Mouse (Mus musculus) kidney, adult 2 months (tissue): ENCODE measurements at regions not wholly inside any gene's neighbourhood (a gene's known extent, or its start where the extent isn't known, plus 50 kb on each side); places are given as distances from the start of the nearest gene placed in this dataset.

Experiments used
- DNase-seq: peaks from one replicate; pipeline ENCODE4 v3.0.0; 2021
- H3K27ac ChIP-seq: fragments of 200-500 bp; 2 replicates; pipeline ENCODE4 v1.5.1; 2012; ENCODE audit warnings: low read depth, low read length, control low read depth, inconsistent platforms; ENCODE audit not compliant: insufficient read depth
- H3K27me3 ChIP-seq: fragments of 200-500 bp; replicated peaks from 2 replicates; pipeline ENCODE4 v1.6.1; 2012; ENCODE audit warnings: mild to moderate bottlenecking, moderate library complexity, low read length, inconsistent platforms; ENCODE audit not compliant: control insufficient read depth, insufficient read depth
- H3K36me3 ChIP-seq: fragments of 200-500 bp; 2 replicates; pipeline ENCODE4 v1.6.1; 2012; ENCODE audit warnings: mild to moderate bottlenecking, moderate library complexity, low read length, inconsistent platforms; ENCODE audit not compliant: control insufficient read depth, insufficient read depth
- H3K4me1 ChIP-seq: fragments of 200-500 bp; 2 replicates; pipeline ENCODE4 v1.6.1; 2011; ENCODE audit warnings: low read length; ENCODE audit not compliant: control insufficient read depth, insufficient read depth
- H3K4me3 ChIP-seq: fragments of 200-500 bp; 2 replicates; pipeline ENCODE4 v1.5.1; 2011; ENCODE audit warnings: mild to moderate bottlenecking, low read depth, low read length, control low read depth; ENCODE audit not compliant: insufficient read depth
- CTCF ChIP-seq: fragments of 200-500 bp; conservative IDR thresholded peaks from 2 replicates; pipeline ENCODE4 v1.5.1; 2011; ENCODE audit warnings: low read depth, mild to moderate bottlenecking, control low read depth, low read length, moderate library complexity, mixed read lengths; ENCODE audit not compliant: insufficient read depth, insufficient read length
- POLR2A ChIP-seq: fragments of 200-500 bp; IDR thresholded peaks from one replicate; pipeline ENCODE4 v1.6.1; 2011; ENCODE audit warnings: low read depth, low read length, control low read depth
- WGBS: fragments of 180-500 bp; shearing (Covaris S2); methylation state at CpG from one replicate; pipeline ENCODE4 v1.1.7; 2018; 5-methylcytosine and 5-hydroxymethylcytosine counted together

DNA sequence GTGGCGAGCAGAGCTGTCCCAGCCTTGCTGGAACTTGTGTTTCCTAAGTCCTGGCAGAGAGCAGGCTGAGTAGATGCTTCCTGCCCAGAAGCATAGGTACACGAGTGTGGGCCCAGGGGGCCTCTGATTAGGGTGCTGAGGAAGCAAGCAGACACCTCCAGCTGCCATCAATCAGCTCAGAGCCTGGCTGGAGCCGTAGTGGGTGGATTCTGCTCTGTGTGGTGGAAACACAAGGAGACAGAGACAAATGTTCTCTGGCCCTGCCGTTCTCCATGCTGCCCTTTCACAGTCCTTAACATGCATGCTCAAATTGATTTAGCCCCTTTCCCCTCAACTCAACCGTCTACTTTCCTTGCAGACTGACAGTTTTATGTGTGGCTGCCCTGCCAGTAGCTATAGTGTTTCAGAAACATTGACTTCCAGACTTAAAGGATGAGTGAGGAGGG is 182.5 kb upstream of the Gm5148 start:
- no peak for TF ChIP-seq CTCF
- no peak for TF ChIP-seq POLR2A
- Histone ChIP-seq H3K36me3 (no peaks in the 10 kb centered on the region), H3K4me3 (no peak overlapping the region), H3K4me1 (peaks cover 12% of the 10 kb centered on the region), H3K27me3 (no peaks in the 10 kb centered on the region), H3K27ac (peak overlapping the region; percentile 80; the same call in 1 of the 2 replicates)
- WGBS = 36% methylated on average over 5 of the region's 5 CpGs
- peak; percentile 87 for DNase-seq

DNA sequence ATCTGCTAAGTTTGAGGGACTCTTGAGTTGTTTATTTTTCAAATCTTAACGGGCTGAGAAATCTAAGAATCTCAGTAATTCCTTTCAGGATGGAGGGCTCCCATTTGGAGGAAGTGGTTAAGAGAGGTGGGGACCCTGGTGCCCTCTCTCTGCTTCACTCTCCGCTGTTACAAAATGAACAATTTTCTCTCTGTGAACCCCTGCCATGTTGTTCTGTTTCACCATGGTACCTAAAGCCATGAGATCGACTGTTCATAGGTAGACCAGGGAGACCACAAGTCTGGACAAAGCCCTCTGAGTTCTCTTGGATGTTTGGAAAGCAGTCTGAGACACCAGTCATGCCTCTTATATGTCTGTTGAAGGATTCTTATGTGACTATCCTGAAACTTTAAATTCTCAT is 179.9 kb upstream of the Gm5148 start:
- Histone ChIP-seq H3K27ac (no peak overlapping the region), H3K36me3 (no peaks in the 10 kb centered on the region), H3K4me1 (peaks cover 12% of the 10 kb centered on the region), H3K27me3 (no peaks in the 10 kb centered on the region), H3K4me3 (no peak overlapping the region)
- 84% methylated on average over 3 of the region's 3 CpGs for WGBS
- TF ChIP-seq CTCF = no peak
- TF ChIP-seq POLR2A = no peak
- no peak for DNase-seq

DNA sequence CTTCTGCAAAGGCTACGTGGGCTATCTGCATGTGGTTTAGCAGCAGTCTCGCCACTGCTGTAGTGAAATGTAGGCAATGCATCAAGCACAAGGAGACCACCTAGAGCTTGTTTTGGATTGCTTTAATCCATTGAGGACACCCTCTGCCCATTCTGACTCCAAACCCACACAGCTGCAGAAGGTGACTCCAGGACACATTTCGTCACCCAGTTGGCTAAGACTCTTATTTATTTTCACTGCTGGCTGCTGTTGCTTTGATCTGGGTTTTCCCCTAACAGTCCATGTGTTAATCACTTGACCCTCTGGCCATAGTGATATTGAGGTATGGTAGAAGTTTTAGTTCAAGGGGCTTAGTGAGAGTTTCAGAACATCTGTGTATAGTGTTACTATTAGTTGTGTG is 179.2 kb upstream of the Gm5148 start:
- H3K36me3 ChIP-seq = no peaks in the 10 kb centered on the region
- TF ChIP-seq POLR2A = no peak
- no peak for TF ChIP-seq CTCF
- H3K27ac ChIP-seq = no peak overlapping the region
- 91% methylated on average over 3 of the region's 3 CpGs for WGBS
- no peak for DNase-seq
- H3K4me3 ChIP-seq = no peak overlapping the region
- peaks cover 10% of the 10 kb centered on the region for H3K4me1 ChIP-seq
- no peaks in the 10 kb centered on the region for H3K27me3 ChIP-seq

DNA sequence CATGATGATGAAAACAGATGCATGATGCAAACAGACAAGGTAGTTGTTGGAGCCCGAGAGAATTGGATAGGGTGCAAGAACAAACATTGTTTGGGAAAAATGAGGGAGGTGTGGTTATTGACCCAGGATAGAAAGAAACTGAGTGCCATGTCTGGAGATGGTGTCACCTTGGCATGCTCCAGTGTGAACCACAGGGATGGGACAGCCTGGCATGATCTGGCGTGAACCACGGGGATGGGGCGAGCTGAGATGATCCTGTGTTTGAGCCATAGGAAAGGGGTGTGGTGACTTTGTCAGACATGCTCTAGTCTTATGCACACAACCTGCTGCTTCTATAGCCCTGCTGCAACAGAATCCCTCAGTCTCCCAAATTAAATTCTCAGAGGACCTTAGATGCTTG is 178.7 kb upstream of the Gm5148 start:
- Histone ChIP-seq H3K4me1 (peaks cover 6% of the 10 kb centered on the region), H3K27me3 (no peaks in the 10 kb centered on the region), H3K36me3 (no peaks in the 10 kb centered on the region), H3K4me3 (no peak overlapping the region), H3K27ac (no peak overlapping the region)
- no peak for DNase-seq
- TF ChIP-seq POLR2A (no peak), CTCF (no peak)
- WGBS = 92% methylated on average over 4 of the region's 4 CpGs

- H3K27ac ChIP-seq = no peak overlapping the region
- no peaks in the 10 kb centered on the region for H3K27me3 ChIP-seq
- peaks cover 2% of the 10 kb centered on the region; the same call in 1 of the 2 replicates for H3K4me1 ChIP-seq
- TF ChIP-seq POLR2A (no peak), CTCF (no peak)
- 47% methylated on average over 3 of the region's 3 CpGs for WGBS
- DNase-seq = no peak
- H3K36me3 ChIP-seq = no peaks in the 10 kb centered on the region
- H3K4me3 ChIP-seq = no peak overlapping the region
Measured at GRCm38 (mm10) chr3:37897392-37897791, 173.1 kb upstream of the Gm5148 start.

- peak; percentile 67 for DNase-seq
- TF ChIP-seq CTCF = no peak
- no peak for TF ChIP-seq POLR2A
- Histone ChIP-seq H3K4me1 (peaks cover 2% of the 10 kb centered on the region; the same call in 1 of the 2 replicates), H3K27me3 (no peaks in the 10 kb centered on the region), H3K36me3 (no peaks in the 10 kb centered on the region), H3K27ac (peak overlapping the region; percentile 4), H3K4me3 (no peak overlapping the region)
- 26% methylated on average over 17 of the region's 17 CpGs for WGBS
Measured at GRCm38 (mm10) chr3:37896821-37897311, 172.6 kb upstream of the Gm5148 start.

GRCm38 (mm10) chr3:37894599-37894998 is 170.3 kb upstream of the Gm5148 start:
- no peaks in the 10 kb centered on the region for H3K27me3 ChIP-seq
- H3K36me3 ChIP-seq = no peaks in the 10 kb centered on the region
- H3K4me3 ChIP-seq = no peak overlapping the region
- DNase-seq = peak; percentile 12
- 0 out of 2 replicates have a peak overlapping the region, but pooled peaks have one; percentile 35 for H3K27ac ChIP-seq
- 54% methylated on average over 2 of the region's 2 CpGs for WGBS
- H3K4me1 ChIP-seq = peaks cover 2% of the 10 kb centered on the region; the same call in 1 of the 2 replicates
- TF ChIP-seq POLR2A (no peak), CTCF (no peak)
